Mouse (Mus musculus) splenic B cell, adult 2 months (primary cell): ENCODE measurements around the gene Kmt5a.
"Not testable (repeated sequence)": the region's sequence is repeated elsewhere in the genome, so short reads cannot be mapped to it uniquely, and the experiment has no call there.

Experiments used
- DNase-seq: peaks from one replicate; pipeline ENCODE4 v3.0.0-alpha.2; 2011; ENCODE audit warnings: low read depth, low spot score
- H3K27me3 ChIP-seq: 2 replicates; pipeline ENCODE4 v1.6.1; 2012; ENCODE audit warnings: mild to moderate bottlenecking, low read length, moderate library complexity, mixed read lengths; ENCODE audit not compliant: control insufficient read depth, poor library complexity, insufficient read depth, severe bottlenecking
- H3K36me3 ChIP-seq: 2 replicates; pipeline ENCODE4 v1.6.1; 2012; ENCODE audit warnings: mild to moderate bottlenecking, low read length, moderate library complexity, mixed read lengths; ENCODE audit not compliant: control insufficient read depth, poor library complexity, insufficient read depth, severe bottlenecking

Gene Kmt5a

GRCm38 (mm10) chr5:124483655-124484396 is 44.1 kb downstream of the Kmt5a start:
- no peaks in the 10 kb centered on the region for H3K36me3 ChIP-seq
- no peaks in the 10 kb centered on the region for H3K27me3 ChIP-seq
- DNase-seq, result no peak

- no peaks in the 10 kb centered on the region for H3K36me3 ChIP-seq
- no peak for DNase-seq
- H3K27me3 ChIP-seq, result no peaks in the 10 kb centered on the region
Measured at GRCm38 (mm10) chr5:124485654-124486053, 45.9 kb downstream of the Kmt5a start.

- Histone ChIP-seq H3K27me3 (no peaks in the 10 kb centered on the region), H3K36me3 (no peaks in the 10 kb centered on the region)
- no peak for DNase-seq
Measured at GRCm38 (mm10) chr5:124488885-124489284, 49.2 kb downstream of the Kmt5a start.

- no peak for DNase-seq
- no peaks in the 10 kb centered on the region for H3K27me3 ChIP-seq
- H3K36me3 ChIP-seq, result no peaks in the 10 kb centered on the region
Measured at GRCm38 (mm10) chr5:124491732-124492131, 52.0 kb downstream of the Kmt5a start.

- peak; percentile 65 for DNase-seq
- Histone ChIP-seq H3K36me3 (no peaks in the 10 kb centered on the region), H3K27me3 (no peaks in the 10 kb centered on the region)
Measured at GRCm38 (mm10) chr5:124492618-124493017, 52.9 kb downstream of the Kmt5a start.

- peak; percentile 83 for DNase-seq
- H3K27me3 ChIP-seq, result no peaks in the 10 kb centered on the region
- H3K36me3 ChIP-seq, result no peaks in the 10 kb centered on the region
Measured at GRCm38 (mm10) chr5:124493455-124493854, 53.7 kb downstream of the Kmt5a start.

GRCm38 (mm10) chr5:124495547-124495946 is 55.8 kb downstream of the Kmt5a start:
- Histone ChIP-seq H3K36me3 (no peaks in the 10 kb centered on the region), H3K27me3 (no peaks in the 10 kb centered on the region)
- DNase-seq, result no peak

GRCm38 (mm10) chr5:124496614-124497514 is 57.1 kb downstream of the Kmt5a start:
- no peaks in the 10 kb centered on the region for H3K36me3 ChIP-seq
- H3K27me3 ChIP-seq, result no peaks in the 10 kb centered on the region
- peak; percentile 91 for DNase-seq

GRCm38 (mm10) chr5:124498221-124498876 is 58.6 kb downstream of the Kmt5a start:
- Histone ChIP-seq H3K36me3 (no peaks in the 10 kb centered on the region), H3K27me3 (no peaks in the 10 kb centered on the region)
- DNase-seq, result peak; percentile 37

GRCm38 (mm10) chr5:124499001-124499400 is 59.3 kb downstream of the Kmt5a start:
- Histone ChIP-seq H3K36me3 (no peaks in the 10 kb centered on the region), H3K27me3 (no peaks in the 10 kb centered on the region)
- DNase-seq, result no peak

- DNase-seq, H3K27me3 ChIP-seq, H3K36me3 ChIP-seq: not testable (repeated sequence)
Measured at GRCm38 (mm10) chr5:124500037-124500436, 60.3 kb downstream of the Kmt5a start.

GRCm38 (mm10) chr5:124500573-124500972 is 60.8 kb downstream of the Kmt5a start:
- Histone ChIP-seq H3K27me3 (no peaks in the 10 kb centered on the region), H3K36me3 (no peaks in the 10 kb centered on the region)
- no peak for DNase-seq

- H3K36me3 ChIP-seq, result no peaks in the 10 kb centered on the region
- H3K27me3 ChIP-seq, result no peaks in the 10 kb centered on the region
- no peak for DNase-seq
Measured at GRCm38 (mm10) chr5:124501541-124501940, 61.8 kb downstream of the Kmt5a start.

- no peaks in the 10 kb centered on the region for H3K27me3 ChIP-seq
- DNase-seq, result no peak
- H3K36me3 ChIP-seq, result no peaks in the 10 kb centered on the region
Measured at GRCm38 (mm10) chr5:124503742-124504141, 64.0 kb downstream of the Kmt5a start.

- H3K36me3 ChIP-seq, result no peaks in the 10 kb centered on the region
- DNase-seq, result no peak
- H3K27me3 ChIP-seq, result no peaks in the 10 kb centered on the region
Measured at GRCm38 (mm10) chr5:124505235-124505634, 65.5 kb downstream of the Kmt5a start.
